Mouse (Mus musculus): ENCODE measurements around the gene Rtp3. TPM values are rescaled to one million over a fixed set of nuclear protein-coding genes. Genes with fewer than 3 reads are reported as not detected.

Gene Rtp3
- polyA plus RNA-seq, 1 experiment from 2014 or later: 1.7 TPM

DNA sequence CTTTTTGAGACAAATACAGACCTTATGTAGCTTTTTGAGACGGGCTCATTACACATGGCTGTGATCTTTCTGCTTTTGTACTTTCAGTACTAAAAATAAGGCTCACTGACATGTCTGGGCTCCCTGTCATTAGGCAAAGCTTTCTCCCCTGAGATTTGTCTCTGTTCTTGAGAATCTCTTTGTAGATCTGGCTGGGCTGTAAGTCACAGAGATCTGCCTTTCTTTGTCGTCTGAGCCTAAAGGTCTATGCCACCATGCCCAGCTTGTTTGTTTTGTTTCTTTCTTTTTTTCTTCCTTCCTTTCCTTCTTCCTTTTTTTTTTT lies 24.5 kb downstream of the Rtp3 start:
- no peak overlapping the region for H3K4me3 ChIP-seq (ENCODE audit: low read depth, low read length)
- 60% methylated on average over 2 of the region's 2 CpGs for WGBS

DNA sequence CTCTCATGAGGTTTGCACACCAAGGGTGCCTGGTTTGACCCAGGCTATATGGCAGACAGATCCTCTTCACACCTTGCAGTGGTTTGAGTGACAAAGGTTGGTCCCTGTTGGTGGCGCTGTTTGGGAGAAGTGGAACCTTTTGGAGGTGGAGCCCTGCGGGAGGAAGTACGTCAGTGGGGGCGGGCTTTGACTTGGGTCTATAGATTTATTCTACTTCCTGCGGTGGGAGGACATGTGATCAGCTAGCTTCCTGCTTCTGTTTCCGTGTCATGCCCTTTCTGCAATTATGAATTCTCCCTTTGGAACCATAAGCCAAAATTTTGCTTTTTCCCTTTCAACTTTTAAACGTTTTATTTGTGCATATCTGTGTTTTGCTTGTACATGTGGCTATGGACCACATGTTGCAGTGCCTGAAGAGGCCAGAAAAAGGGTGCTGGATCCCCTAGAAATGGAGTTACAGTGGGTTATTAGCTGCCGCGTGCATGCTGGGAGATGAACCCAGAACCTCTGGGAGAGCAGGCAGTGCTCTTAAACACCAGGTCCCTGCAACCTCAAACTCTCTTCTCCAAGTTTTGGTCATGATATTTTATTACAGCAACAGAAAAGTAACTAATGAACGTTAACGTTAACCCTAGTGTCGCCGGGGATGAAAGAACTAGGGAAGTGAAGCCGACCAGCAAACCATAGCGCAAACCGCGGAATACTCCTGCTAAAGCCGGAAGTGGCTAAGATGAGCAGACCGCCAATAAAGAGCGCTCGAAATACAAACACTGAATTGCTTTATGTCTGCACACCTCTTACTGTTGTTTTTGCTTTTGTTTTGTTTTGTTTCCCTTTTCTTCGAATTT lies 25.1 kb downstream of the Rtp3 start:
- Histone ChIP-seq H3K9ac (replicated peaks; ENCODE audit: low read depth) (no peak overlapping the region), H3K4me2 (replicated peaks; ENCODE audit: low read depth, low read length) (no peak overlapping the region), H3K4me3 (ENCODE audit: low read depth, low read length) (no peak overlapping the region), H3K36me3 (ENCODE audit: insufficient read depth, low read length) (no peaks in the 10 kb centered on the region), H3K9me3 (ENCODE audit: low read length) (no peaks in the 10 kb centered on the region), H3K4me1 (ENCODE audit: insufficient read depth, low read depth, low read length) (no peaks in the 10 kb centered on the region), H3K27me3 (replicated peaks; ENCODE audit: insufficient read depth, low read length) (no peaks in the 10 kb centered on the region), H3K27ac (ENCODE audit: low read length) (no peak overlapping the region)
- no peak for TF ChIP-seq EP300 (IDR thresholded peaks at IDR 0.05)
- TF ChIP-seq CTCF (IDR thresholded peaks at IDR 0.05): no peak
- DNase-seq (ENCODE audit: low spot score) (no peak), ATAC-seq (no peak)
- 88% methylated on average over 22 of the region's 22 CpGs for WGBS

More for the DNA sequence above, 24.5 kb downstream of the Rtp3 start:
- Histone ChIP-seq H3K9me3 (ENCODE audit: low read length) (no peaks in the 10 kb centered on the region), H3K27me3 (replicated peaks; ENCODE audit: insufficient read depth, low read length) (no peaks in the 10 kb centered on the region), H3K4me2 (replicated peaks; ENCODE audit: low read depth, low read length) (no peak overlapping the region), H3K27ac (ENCODE audit: low read length) (no peak overlapping the region), H3K36me3 (ENCODE audit: insufficient read depth, low read length) (no peaks in the 10 kb centered on the region), H3K4me1 (ENCODE audit: insufficient read depth, low read depth, low read length) (no peaks in the 10 kb centered on the region), H3K9ac (replicated peaks; ENCODE audit: low read depth) (no peak overlapping the region)
- TF ChIP-seq EP300 (IDR thresholded peaks at IDR 0.05) (no peak), CTCF (IDR thresholded peaks at IDR 0.05) (no peak)
- ATAC-seq (no peak), DNase-seq (ENCODE audit: low spot score) (no peak)

DNA sequence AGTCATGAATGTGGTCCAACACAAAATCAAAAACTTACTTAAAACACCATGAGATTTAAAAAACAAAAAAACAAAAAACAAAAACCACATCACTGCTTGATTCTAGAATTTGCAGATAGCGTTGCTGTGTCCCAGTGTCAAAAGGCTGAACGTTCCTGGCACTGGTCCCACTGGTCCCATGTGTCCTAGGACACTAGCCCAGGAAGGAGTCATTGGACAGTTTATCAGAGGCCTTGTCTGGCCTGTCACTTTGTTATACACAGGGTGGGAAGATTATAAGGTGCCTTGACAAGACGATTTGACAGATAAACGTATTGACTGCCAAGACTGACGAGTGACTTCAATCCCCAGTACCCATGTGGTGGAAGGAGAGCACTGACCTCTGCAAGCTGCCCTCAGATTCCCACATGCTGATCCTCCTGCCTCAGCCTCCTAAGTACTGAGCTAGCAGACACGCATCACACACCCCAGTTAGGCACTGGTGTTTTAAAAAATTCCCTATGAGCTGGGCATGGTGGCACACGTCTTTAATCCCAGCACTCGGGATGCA lies 26.7 kb downstream of the Rtp3 start:
- ATAC-seq: no peak
- 78% methylated on average over 8 of the region's 8 CpGs for WGBS

DNA sequence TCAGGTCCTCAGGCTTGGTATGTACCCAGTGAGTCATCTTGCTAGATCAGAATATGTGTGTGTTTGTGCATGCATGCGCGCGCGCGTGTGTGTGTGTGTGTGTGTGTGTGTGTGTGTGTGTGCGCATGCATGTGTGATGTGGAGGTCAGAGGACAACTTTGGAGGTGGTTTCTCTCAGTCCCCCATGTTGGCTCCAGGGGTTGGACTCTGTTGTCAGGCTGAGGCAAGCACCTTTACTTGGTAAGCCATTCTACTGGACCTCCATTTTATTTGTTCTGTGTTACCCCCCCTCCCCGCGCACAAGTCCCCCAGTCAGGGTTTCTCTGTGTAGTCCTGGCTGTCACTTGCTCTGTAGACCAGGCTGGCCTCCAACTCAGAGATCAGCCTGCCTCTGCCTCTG lies 29.0 kb downstream of the Rtp3 start:
- TF ChIP-seq CTCF (IDR thresholded peaks at IDR 0.05) (no peak), EP300 (IDR thresholded peaks at IDR 0.05) (no peak)
- ATAC-seq (no peak), DNase-seq (ENCODE audit: low spot score) (no peak)
- no peak overlapping the region for H3K4me3 ChIP-seq (ENCODE audit: low read depth, low read length)
- no peak overlapping the region for H3K27ac ChIP-seq (ENCODE audit: low read length)
- H3K4me2 ChIP-seq (replicated peaks; ENCODE audit: low read depth, low read length): no peak overlapping the region
- H3K36me3 ChIP-seq (ENCODE audit: insufficient read depth, low read length): no peaks in the 10 kb centered on the region
- H3K27me3 ChIP-seq (replicated peaks; ENCODE audit: insufficient read depth, low read length): no peaks in the 10 kb centered on the region
- no peaks in the 10 kb centered on the region for H3K9me3 ChIP-seq (ENCODE audit: low read length)
- 92% methylated on average over 8 of the region's 8 CpGs for WGBS
- no peak overlapping the region for H3K9ac ChIP-seq (replicated peaks; ENCODE audit: low read depth)
- no peaks in the 10 kb centered on the region for H3K4me1 ChIP-seq (ENCODE audit: insufficient read depth, low read depth, low read length)

More for the DNA sequence above, 26.7 kb downstream of the Rtp3 start:
- no peak overlapping the region for H3K9ac ChIP-seq (replicated peaks; ENCODE audit: low read depth)
- H3K27me3 ChIP-seq (replicated peaks; ENCODE audit: insufficient read depth, low read length): no peaks in the 10 kb centered on the region
- no peaks in the 10 kb centered on the region for H3K9me3 ChIP-seq (ENCODE audit: low read length)
- TF ChIP-seq CTCF (IDR thresholded peaks at IDR 0.05): no peak
- TF ChIP-seq EP300 (IDR thresholded peaks at IDR 0.05): no peak
- no peak overlapping the region for H3K4me3 ChIP-seq (ENCODE audit: low read depth, low read length)
- no peaks in the 10 kb centered on the region for H3K4me1 ChIP-seq (ENCODE audit: insufficient read depth, low read depth, low read length)
- H3K27ac ChIP-seq (ENCODE audit: low read length): no peak overlapping the region
- H3K36me3 ChIP-seq (ENCODE audit: insufficient read depth, low read length): no peaks in the 10 kb centered on the region
- no peak overlapping the region for H3K4me2 ChIP-seq (replicated peaks; ENCODE audit: low read depth, low read length)
- no peak for DNase-seq (ENCODE audit: low spot score)

DNA sequence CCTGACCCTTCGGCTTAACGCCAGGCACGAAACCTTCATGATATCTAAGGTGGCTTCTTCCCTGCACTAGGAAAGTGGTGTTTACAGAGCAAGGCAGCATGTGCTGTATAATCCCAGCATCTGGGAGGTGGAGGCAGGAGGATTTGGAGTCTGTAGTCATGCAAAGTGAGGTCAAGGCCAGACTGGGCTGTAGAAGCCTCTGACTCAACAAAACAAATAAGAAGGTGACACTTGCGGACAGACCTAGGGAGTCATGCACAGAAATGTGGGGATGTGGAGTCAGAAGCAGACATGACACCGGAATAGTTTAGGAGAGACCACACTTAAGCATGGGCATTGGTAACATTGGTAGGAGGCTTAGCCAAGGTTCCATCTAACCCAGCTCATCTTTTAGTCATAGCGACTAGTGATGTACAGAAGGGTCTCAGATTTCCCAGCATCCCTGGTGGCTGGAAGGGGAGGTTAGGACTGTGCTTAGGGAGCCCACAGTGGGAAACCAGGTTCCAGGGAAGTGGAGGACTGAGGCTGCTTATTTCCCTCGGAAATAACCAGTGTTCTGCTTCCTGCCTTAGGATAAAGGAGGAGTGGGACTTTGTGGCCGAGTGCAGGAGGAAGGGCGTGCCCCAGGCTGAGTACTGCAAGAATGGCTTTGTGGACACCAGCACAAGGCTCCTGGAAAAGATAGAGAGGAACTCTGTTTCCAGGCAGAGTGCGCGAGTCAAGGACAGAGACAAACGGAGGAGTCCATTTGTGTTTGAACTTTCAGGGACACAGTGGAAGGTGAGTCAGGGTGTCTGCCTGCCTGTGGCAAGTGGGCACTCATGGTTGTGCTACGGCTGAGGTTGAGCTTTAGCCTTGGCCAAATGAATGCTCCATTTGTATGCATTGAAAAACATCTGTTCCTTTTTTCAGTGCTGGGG lies 29.9 kb downstream of the Rtp3 start:
- H3K27ac ChIP-seq (ENCODE audit: low read length): no peak overlapping the region
- TF ChIP-seq EP300 (IDR thresholded peaks at IDR 0.05): no peak
- no peak for TF ChIP-seq CTCF (IDR thresholded peaks at IDR 0.05)
- H3K4me3 ChIP-seq (ENCODE audit: low read depth, low read length): no peak overlapping the region
- H3K9ac ChIP-seq (replicated peaks; ENCODE audit: low read depth): no peak overlapping the region
- ATAC-seq (peak; percentile 40), DNase-seq (ENCODE audit: low spot score) (peak; percentile 15)
- H3K4me1 ChIP-seq (ENCODE audit: insufficient read depth, low read depth, low read length): no peaks in the 10 kb centered on the region
- H3K4me2 ChIP-seq (replicated peaks; ENCODE audit: low read depth, low read length): no peak overlapping the region
- H3K27me3 ChIP-seq (replicated peaks; ENCODE audit: insufficient read depth, low read length): no peaks in the 10 kb centered on the region
- H3K9me3 ChIP-seq (ENCODE audit: low read length): no peaks in the 10 kb centered on the region
- 73% methylated on average over 13 of the region's 13 CpGs for WGBS
- H3K36me3 ChIP-seq (ENCODE audit: insufficient read depth, low read length): no peaks in the 10 kb centered on the region

DNA sequence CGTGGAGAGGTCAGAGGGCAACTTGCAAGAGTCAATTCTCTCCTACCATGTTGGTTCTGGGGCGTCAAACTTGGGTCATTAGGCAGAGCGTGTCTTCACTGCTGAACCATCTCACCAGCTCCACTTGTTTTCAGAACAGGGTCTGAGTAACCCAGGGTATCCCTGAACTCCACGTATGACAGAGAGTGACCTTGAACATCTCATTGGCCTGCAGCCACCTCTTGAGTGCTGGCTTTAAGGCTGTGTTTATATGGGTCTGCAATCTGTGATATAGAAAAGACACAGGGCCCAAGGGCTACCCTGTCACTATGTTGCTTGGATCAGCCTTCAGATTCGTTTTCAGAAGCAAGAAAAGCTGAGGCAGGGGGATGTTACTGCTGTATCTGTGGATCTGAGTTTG lies 30.7 kb downstream of the Rtp3 start:
- Histone ChIP-seq H3K9ac (replicated peaks; ENCODE audit: low read depth) (no peak overlapping the region), H3K27ac (ENCODE audit: low read length) (no peak overlapping the region), H3K9me3 (ENCODE audit: low read length) (no peaks in the 10 kb centered on the region), H3K4me3 (ENCODE audit: low read depth, low read length) (no peak overlapping the region), H3K27me3 (replicated peaks; ENCODE audit: insufficient read depth, low read length) (no peaks in the 10 kb centered on the region), H3K4me1 (ENCODE audit: insufficient read depth, low read depth, low read length) (no peaks in the 10 kb centered on the region), H3K4me2 (replicated peaks; ENCODE audit: low read depth, low read length) (no peak overlapping the region), H3K36me3 (ENCODE audit: insufficient read depth, low read length) (no peaks in the 10 kb centered on the region)
- no peak for TF ChIP-seq EP300 (IDR thresholded peaks at IDR 0.05)
- TF ChIP-seq CTCF (IDR thresholded peaks at IDR 0.05): no peak
- 66% methylated on average over 5 of the region's 5 CpGs for WGBS
- ATAC-seq (no peak), DNase-seq (ENCODE audit: low spot score) (no peak)

Data from lung, postnatal 0 days (tissue).